Mouse (Mus musculus) kidney, postnatal 25 days (tissue): ENCODE measurements around the gene Rbm31y.
"Not testable (repeated sequence)": the region's sequence is repeated elsewhere in the genome, so short reads cannot be mapped to it uniquely, and the experiment has no call there.

Experiments used
- DNase-seq, 2 experiments: peaks; one replicate each; pipeline ENCODE4 v3.0.0; 2021; ENCODE audit warnings: mixed read lengths in 2 of 2

Rbm31y gene

GRCm38 (mm10) chrY:17400461-17400860 is at the start of gene Rbm31y:
Gene Rbm31y, plus strand, starts transcription at chrY:17400761.
- not testable (repeated sequence) for DNase-seq
